Mouse (Mus musculus) thymus, adult 2 months (tissue): Measurements from ENCODE around the gene Traf2.

Experiments
- CTCF ChIP-seq: fragments of 200-500 bp; IDR thresholded peaks from 2 replicates; pipeline ENCODE4 v1.5.1; 2012; ENCODE audit warnings: mild to moderate bottlenecking, control low read depth, low read length, moderate library complexity, borderline replicate concordance; ENCODE audit not compliant: control insufficient read depth, poor library complexity, insufficient read depth; ENCODE audit errors: extremely low read depth
- POLR2A ChIP-seq: fragments of 200-500 bp; IDR thresholded peaks from 2 replicates; pipeline ENCODE4 v1.6.1; 2012; ENCODE audit warnings: mild to moderate bottlenecking, low read length, control low read depth, moderate library complexity; ENCODE audit not compliant: control insufficient read depth, poor library complexity, insufficient read depth; ENCODE audit errors: extremely low read depth

DNA sequence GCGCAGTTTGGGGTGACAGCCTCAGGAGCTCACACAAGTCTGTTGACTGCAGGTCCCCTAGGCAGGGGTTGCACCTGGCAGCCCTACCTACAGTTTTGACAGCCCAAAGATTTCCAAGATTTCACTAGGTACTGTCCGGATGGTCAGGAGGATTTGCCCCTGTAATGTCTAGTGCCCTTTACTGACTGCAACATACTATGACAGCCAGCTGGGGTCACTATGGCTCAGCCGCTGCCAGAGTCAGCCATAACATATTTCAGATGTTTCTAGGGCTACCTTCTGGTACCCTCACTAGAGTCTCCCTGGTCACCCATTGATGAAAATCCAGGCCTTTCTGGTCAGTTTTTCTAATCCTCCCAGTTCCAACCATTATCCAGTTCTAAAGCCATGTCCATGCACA lies 36.8 kb downstream of the Traf2 start:
- TF ChIP-seq CTCF: no peak
- TF ChIP-seq POLR2A: no peak
